Mouse (Mus musculus) erythroblast, embryonic 14.5 days (primary cell): Measurements from ENCODE around the gene Ier2. TPM values are rescaled to one million over a fixed set of nuclear protein-coding genes. Genes with fewer than 3 reads are reported as not detected.

Source experiments
- H3K27me3 ChIP-seq: 2 replicates; pipeline ENCODE4 v1.6.1; 2012; ENCODE audit warnings: inconsistent platforms; ENCODE audit not compliant: control insufficient read depth
- H3K36me3 ChIP-seq: 2 replicates; pipeline ENCODE4 v1.6.1; 2012; ENCODE audit warnings: mild to moderate bottlenecking, inconsistent platforms; ENCODE audit not compliant: control insufficient read depth
- H3K4me1 ChIP-seq: 2 replicates; pipeline ENCODE4 v1.6.1; 2012; ENCODE audit warnings: inconsistent platforms; ENCODE audit not compliant: control insufficient read depth
- H3K4me3 ChIP-seq: replicated peaks from 2 replicates; pipeline ENCODE3; 2012; ENCODE audit warnings: moderate library complexity, mild to moderate bottlenecking, inconsistent platforms
- H3K9me3 ChIP-seq: 2 replicates; pipeline ENCODE4 v1.6.1; 2012; ENCODE audit warnings: low read length, inconsistent platforms, mixed read lengths; ENCODE audit not compliant: control insufficient read depth
- GATA1 ChIP-seq: IDR thresholded peaks from 2 replicates; pipeline ENCODE4 v1.6.1; 2012; ENCODE audit warnings: low read length, inconsistent platforms, mixed read lengths
- TAL1 ChIP-seq: IDR thresholded peaks from 3 replicates; pipeline ENCODE4 v1.6.1; 2012; ENCODE audit warnings: low read length, inconsistent platforms, mixed read lengths
- polyA plus RNA-seq: library from polyadenylated mRNA; stranded (reverse); fragments of >175 nt; gene quantifications from 2 replicates; pipeline ENCODE4 v1.2.3, GENCODE M21; 2012

The Ier2 gene
- polyA plus RNA-seq, 1 experiment = 17.2 TPM

DNA sequence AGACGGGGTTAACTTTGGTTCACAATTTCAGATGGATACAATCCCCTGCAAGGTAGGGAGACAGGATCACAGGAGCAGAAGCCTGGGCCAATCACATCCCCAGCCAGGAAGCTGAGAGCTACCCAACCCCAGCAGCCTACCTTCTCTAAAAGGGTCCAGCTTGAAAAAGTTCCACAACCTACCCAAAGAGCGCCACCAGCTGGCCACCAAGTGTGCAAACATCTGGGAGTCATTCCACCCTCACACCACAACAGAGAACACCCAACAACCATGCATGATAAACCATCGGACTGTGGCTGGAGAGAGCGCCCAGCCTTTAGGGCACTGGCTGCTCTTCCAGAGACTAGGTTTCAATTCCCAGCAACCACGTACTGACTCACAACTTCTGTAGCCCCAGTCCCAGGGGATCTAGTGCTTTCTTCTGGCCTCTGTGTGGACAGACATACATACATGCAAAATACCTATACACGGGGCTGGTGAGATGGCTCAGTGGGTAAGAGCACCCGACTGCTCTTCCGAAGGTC, 41.5 kb downstream of the Ier2 start:
- H3K4me1 ChIP-seq = peaks cover 27% of the 10 kb centered on the region
- H3K27me3 ChIP-seq = peaks cover 35% of the 10 kb centered on the region
- no peaks in the 10 kb centered on the region for H3K36me3 ChIP-seq
- H3K4me3 ChIP-seq = no peak overlapping the region
- H3K9me3 ChIP-seq = no peaks in the 10 kb centered on the region
- no peak for TF ChIP-seq TAL1
- no peak for TF ChIP-seq GATA1

DNA sequence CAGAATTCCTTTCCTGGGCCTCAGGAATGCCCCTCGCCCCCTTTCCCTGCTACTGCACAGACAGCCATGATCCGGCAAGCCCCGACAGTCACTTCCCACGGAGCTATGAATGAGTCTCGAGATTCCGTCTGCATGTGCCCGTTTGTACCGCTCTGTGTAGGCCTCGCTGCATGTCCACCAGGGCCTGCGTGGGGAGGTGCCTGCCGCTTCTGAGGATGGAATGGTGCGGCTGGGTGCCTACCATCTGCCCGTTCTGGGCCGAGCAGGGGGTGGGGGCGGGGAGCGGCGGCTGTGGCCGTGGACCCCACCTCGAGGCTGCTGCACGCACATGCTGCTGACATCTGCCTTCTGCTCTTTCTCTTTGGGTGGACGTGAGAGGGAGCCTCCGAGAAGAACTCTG, 45.6 kb downstream of the Ier2 start:
- Histone ChIP-seq H3K4me3 (no peak overlapping the region), H3K27me3 (peaks cover 59% of the 10 kb centered on the region), H3K36me3 (no peaks in the 10 kb centered on the region), H3K9me3 (no peaks in the 10 kb centered on the region), H3K4me1 (peaks cover 3% of the 10 kb centered on the region)
- TF ChIP-seq TAL1 (no peak), GATA1 (no peak)

DNA sequence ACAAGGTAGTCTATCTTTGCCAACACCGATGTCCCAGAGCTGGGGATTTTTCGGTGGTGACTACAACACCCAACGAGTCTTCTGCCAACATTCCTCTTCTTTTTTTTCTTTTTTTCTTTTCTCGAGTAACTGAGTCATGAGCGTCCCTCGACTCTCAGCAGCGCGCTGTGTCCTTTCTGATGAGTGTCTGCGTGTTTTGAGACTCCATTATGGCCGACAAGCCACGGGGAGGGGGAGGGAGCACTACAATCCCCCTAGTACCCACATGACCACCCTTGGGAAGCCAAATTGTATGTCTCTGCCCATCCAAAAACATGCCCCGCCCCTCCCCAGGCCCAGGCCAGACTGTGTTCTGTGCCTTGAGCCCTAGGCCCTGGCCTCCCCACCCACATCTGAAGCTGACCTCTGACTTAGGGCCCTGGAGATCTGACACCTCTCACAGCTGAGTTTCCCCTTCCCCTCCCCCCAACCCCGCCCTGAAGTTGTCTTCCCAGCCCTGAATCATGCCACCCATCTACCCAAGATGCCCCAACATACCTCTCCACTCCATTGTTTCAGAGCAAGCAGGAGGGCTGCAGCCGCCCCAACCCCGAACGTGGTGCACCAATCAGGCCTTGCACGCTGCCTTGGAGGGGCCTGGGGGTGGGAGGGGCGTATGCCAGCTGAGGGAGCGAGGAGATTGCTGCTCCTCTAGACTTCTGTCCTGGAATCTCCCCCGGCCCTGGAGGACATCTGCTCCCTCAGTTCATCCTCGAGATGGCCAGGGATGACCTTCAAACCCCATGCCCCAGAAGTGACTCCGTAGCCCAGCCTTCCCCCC, 46.8 kb downstream of the Ier2 start:
- H3K9me3 ChIP-seq = no peaks in the 10 kb centered on the region
- peaks cover 62% of the 10 kb centered on the region for H3K27me3 ChIP-seq
- H3K36me3 ChIP-seq = no peaks in the 10 kb centered on the region
- no peaks in the 10 kb centered on the region for H3K4me1 ChIP-seq
- H3K4me3 ChIP-seq = no peak overlapping the region
- TF ChIP-seq GATA1 (no peak), TAL1 (no peak)

DNA sequence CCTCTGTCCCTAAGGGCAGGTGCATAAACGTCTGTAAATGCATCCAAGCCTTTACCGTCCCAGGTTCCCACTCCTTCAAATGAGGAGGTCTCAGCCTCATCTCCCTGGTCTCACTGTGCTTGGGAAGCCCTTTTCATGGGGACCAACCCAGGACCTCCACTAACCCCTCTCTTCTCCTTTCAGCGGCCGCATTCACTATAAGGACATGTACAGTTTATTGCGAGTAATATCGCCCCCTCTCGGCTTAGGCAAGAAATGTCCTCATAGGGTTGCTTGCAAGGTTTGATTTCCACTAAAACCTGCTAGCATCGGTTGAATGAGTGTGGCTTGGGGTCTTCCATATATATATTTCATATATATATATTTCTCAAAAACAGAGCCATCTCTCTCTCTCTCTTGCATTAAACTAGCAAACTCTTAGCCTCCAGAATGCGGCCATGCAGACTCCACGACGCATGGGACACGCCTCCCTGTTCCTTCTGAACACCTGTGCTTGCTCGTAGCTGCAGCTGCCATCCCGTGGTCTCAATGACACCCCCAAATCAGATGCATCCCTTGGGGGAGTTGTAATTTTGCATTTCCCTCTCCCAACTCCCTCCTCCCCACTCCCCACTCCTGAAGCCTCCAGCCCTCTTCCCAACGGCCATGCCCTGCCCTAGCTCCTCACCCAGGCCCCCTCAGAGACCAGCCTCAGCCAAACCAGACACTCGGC, 48.0 kb downstream of the Ier2 start:
- no peak for TF ChIP-seq GATA1
- TF ChIP-seq TAL1 = no peak
- H3K27me3 ChIP-seq = peaks cover 56% of the 10 kb centered on the region

More for the DNA sequence above, 48.0 kb downstream of the Ier2 start:
- Histone ChIP-seq H3K4me3 (no peak overlapping the region), H3K4me1 (no peaks in the 10 kb centered on the region), H3K9me3 (no peaks in the 10 kb centered on the region), H3K36me3 (no peaks in the 10 kb centered on the region)

Other genes with a start within 250 kb of the Ier2 start
- gene Trmt1, start 23.5 kb upstream of the Ier2 start, polyA plus RNA-seq = 8.9 and 9.0 TPM in 2 replicates
- gene Nacc1, start 25.0 kb upstream of the Ier2 start, polyA plus RNA-seq = 7.0 and 8.5 TPM in 2 replicates
- gene Lyl1, start 38.6 kb upstream of the Ier2 start, polyA plus RNA-seq = 61.4 and 62.8 TPM in 2 replicates
- gene G430095P16Rik, start 60.2 kb upstream of the Ier2 start, polyA plus RNA-seq = 11.0 and 11.9 TPM in 2 replicates
- 1.9 and 2.6 TPM in 2 replicates for gene Nfix, start 137.5 kb upstream of the Ier2 start, polyA plus RNA-seq
- gene Dand5, start 160.0 kb upstream of the Ier2 start, polyA plus RNA-seq = 1.3 and 1.5 TPM in 2 replicates
- 10.3 and 11.6 TPM in 2 replicates for gene Gadd45gip1, start 168.7 kb upstream of the Ier2 start, polyA plus RNA-seq
- gene Rad23a, start 177.8 kb upstream of the Ier2 start, polyA plus RNA-seq = 740 and 808 TPM in 2 replicates
- gene Calr, start 184.1 kb upstream of the Ier2 start, polyA plus RNA-seq = 29.4 and 30.9 TPM in 2 replicates
- gene Farsa, start 194.1 kb upstream of the Ier2 start, polyA plus RNA-seq = 9.0 and 9.3 TPM in 2 replicates
- 15.0 TPM in 2 replicates for gene Syce2, start 209.3 kb upstream of the Ier2 start, polyA plus RNA-seq
- gene Gcdh, start 231.1 kb upstream of the Ier2 start, polyA plus RNA-seq = 15.0 and 18.3 TPM in 2 replicates
- gene Klf1, start 239.1 kb upstream of the Ier2 start, polyA plus RNA-seq = 358 and 362 TPM in 2 replicates
- gene Dnase2a, start 245.7 kb upstream of the Ier2 start, polyA plus RNA-seq = 4.8 and 7.7 TPM in 2 replicates